ENCODE assay signal across 23 mouse cellular contexts in genomic region chr10:110154873-110155237, GRCm38 (mm10).
DNase-seq lines count a peak whose midpoint lies in the region; ATAC-seq and TF ChIP-seq lines count a peak whose summit lies in the region.
"Had no signal": no experiment of that assay in that cellular context is flagged by ENCODE, and none has a peak within 500 bp of the region (broad histone marks: within the 10 kb centered on the region; RNA-seq: fewer than 3 reads in every experiment).

No protein-coding gene starts in this region.

- 56% methylated on average over 1 of the region's 1 CpGs for WGBS in hindbrain, embryonic 11.5 days
- 78% methylated on average over 1 of the region's 1 CpGs for WGBS in hindbrain, embryonic 10.5 days
- WGBS in forebrain, embryonic 16.5 days, result 12% methylated on average over 1 of the region's 1 CpGs
- 46% methylated on average over 1 of the region's 1 CpGs for WGBS in midbrain, embryonic 12.5 days
- 31% methylated on average over 1 of the region's 1 CpGs for WGBS in neural tube, embryonic 13.5 days

- H3K36me3 ChIP-seq in hindbrain, embryonic 11.5 days (ENCODE audit: control insufficient read depth, insufficient read depth, low read length), result no peaks in the 10 kb centered on the region
- H3K36me3 ChIP-seq in hindbrain, embryonic 10.5 days, result no peaks in the 10 kb centered on the region
- H3K36me3 ChIP-seq in forebrain, embryonic 16.5 days (ENCODE audit: control insufficient read depth, insufficient read depth), result no peaks in the 10 kb centered on the region
- H3K36me3 ChIP-seq in midbrain, embryonic 12.5 days, result no peaks in the 10 kb centered on the region
- H3K36me3 ChIP-seq in neural tube, embryonic 13.5 days, result no peaks in the 10 kb centered on the region
- H3K36me3 ChIP-seq: embryonic facial prominence, embryonic 15.5 days; limb, embryonic 15.5 days; liver, embryonic 15.5 days had no signal

- H3K9me3 ChIP-seq in hindbrain, embryonic 11.5 days (ENCODE audit: control insufficient read depth, low read length), result no peaks in the 10 kb centered on the region
- no peaks in the 10 kb centered on the region for H3K9me3 ChIP-seq in hindbrain, embryonic 10.5 days
- H3K9me3 ChIP-seq in forebrain, embryonic 16.5 days (ENCODE audit: control insufficient read depth, low read length), result no peaks in the 10 kb centered on the region
- H3K9me3 ChIP-seq in midbrain, embryonic 12.5 days, result no peaks in the 10 kb centered on the region
- H3K9me3 ChIP-seq in neural tube, embryonic 13.5 days, result no peaks in the 10 kb centered on the region
- H3K9me3 ChIP-seq: embryonic facial prominence, embryonic 15.5 days; limb, embryonic 15.5 days; liver, embryonic 15.5 days had no signal

- no peak overlapping the region for H3K9ac ChIP-seq in hindbrain, embryonic 11.5 days (ENCODE audit: low read depth, low read length)
- no peak overlapping the region for H3K9ac ChIP-seq in forebrain, embryonic 16.5 days (replicated peaks; ENCODE audit: low read depth, low read length)
- no peak overlapping the region for H3K9ac ChIP-seq in midbrain, embryonic 12.5 days (replicated peaks)
- no peak overlapping the region for H3K9ac ChIP-seq in neural tube, embryonic 13.5 days
- H3K9ac ChIP-seq: embryonic facial prominence, embryonic 15.5 days; limb, embryonic 15.5 days; liver, embryonic 15.5 days had no signal

- TF ChIP-seq CTCF in left cerebral cortex, adult 2 months (IDR thresholded peaks at IDR 0.05), result no peak

- H3K4me1 ChIP-seq in hindbrain, embryonic 11.5 days (replicated peaks; ENCODE audit: control insufficient read depth, insufficient read depth, low read length), result no peaks in the 10 kb centered on the region
- H3K4me1 ChIP-seq in hindbrain, embryonic 10.5 days (replicated peaks), result no peaks in the 10 kb centered on the region
- H3K4me1 ChIP-seq in forebrain, embryonic 16.5 days (replicated peaks; ENCODE audit: control insufficient read depth, insufficient read depth, low read length), result peaks cover 17% of the 10 kb centered on the region
- H3K4me1 ChIP-seq in midbrain, embryonic 12.5 days, result no peaks in the 10 kb centered on the region; the same call in 1 of the 2 replicates
- peaks cover 38% of the 10 kb centered on the region for H3K4me1 ChIP-seq in neural tube, embryonic 13.5 days (replicated peaks)
- H3K4me1 ChIP-seq: limb, embryonic 15.5 days; liver, embryonic 15.5 days had no signal

- DNase-seq in hindbrain, embryonic 11.5 days (ENCODE audit: low spot score), result no peak
- no peak for DNase-seq in hindbrain, embryonic 10.5 days (ENCODE audit: low spot score)
- no peak for DNase-seq in left cerebral cortex, adult 11 months (ENCODE audit: low spot score)
- no peak for DNase-seq in left cerebral cortex, adult 2 months (ENCODE audit: extremely low spot score in 1 of 2, low spot score in 2 of 2)
- DNase-seq: adrenal gland, postnatal 25 days; cerebellum, adult 18-20 months; cerebellum, postnatal 25 days; embryo, embryonic 11 days; heart, postnatal 10 days; kidney, adult 2 months; kidney, postnatal 25 days; right cerebral cortex, postnatal 4 days had no signal

- no peak overlapping the region for H3K27ac ChIP-seq in hindbrain, embryonic 11.5 days (ENCODE audit: low read depth, low read length)
- no peak overlapping the region for H3K27ac ChIP-seq in hindbrain, embryonic 10.5 days
- H3K27ac ChIP-seq in forebrain, embryonic 16.5 days (ENCODE audit: low read length), result no peak overlapping the region
- no peak overlapping the region for H3K27ac ChIP-seq in midbrain, embryonic 12.5 days (replicated peaks)
- no peak overlapping the region for H3K27ac ChIP-seq in neural tube, embryonic 13.5 days (replicated peaks)
- H3K27ac ChIP-seq in left cerebral cortex, adult 2 months, result no peak overlapping the region
- H3K27ac ChIP-seq: embryonic facial prominence, embryonic 15.5 days; limb, embryonic 15.5 days; liver, embryonic 15.5 days had no signal

- H3K27me3 ChIP-seq in hindbrain, embryonic 11.5 days (ENCODE audit: control insufficient read depth, insufficient read depth, low read length), result no peaks in the 10 kb centered on the region
- no peaks in the 10 kb centered on the region for H3K27me3 ChIP-seq in hindbrain, embryonic 10.5 days (ENCODE audit: insufficient read depth, poor library complexity, severe bottlenecking)
- no peaks in the 10 kb centered on the region for H3K27me3 ChIP-seq in forebrain, embryonic 16.5 days (replicated peaks; ENCODE audit: control insufficient read depth, insufficient read depth, low read length)
- H3K27me3 ChIP-seq in midbrain, embryonic 12.5 days, result no peaks in the 10 kb centered on the region
- H3K27me3 ChIP-seq in neural tube, embryonic 13.5 days, result no peaks in the 10 kb centered on the region
- H3K27me3 ChIP-seq: CH12.LX; embryonic facial prominence, embryonic 15.5 days; limb, embryonic 15.5 days; liver, embryonic 15.5 days had no signal

- H3K4me2 ChIP-seq in hindbrain, embryonic 11.5 days (replicated peaks; ENCODE audit: low read depth, low read length), result no peak overlapping the region
- H3K4me2 ChIP-seq in forebrain, embryonic 16.5 days (ENCODE audit: low read length), result no peak overlapping the region
- no peak overlapping the region for H3K4me2 ChIP-seq in midbrain, embryonic 12.5 days (replicated peaks)
- H3K4me2 ChIP-seq in neural tube, embryonic 13.5 days, result no peak overlapping the region
- H3K4me2 ChIP-seq: embryonic facial prominence, embryonic 15.5 days; heart, embryonic 11.5 days; limb, embryonic 15.5 days; liver, embryonic 15.5 days had no signal

- H3K4me3 ChIP-seq in hindbrain, embryonic 11.5 days (ENCODE audit: low read depth, low read length), result no peak overlapping the region
- H3K4me3 ChIP-seq in hindbrain, embryonic 10.5 days, result no peak overlapping the region
- H3K4me3 ChIP-seq in forebrain, embryonic 16.5 days (replicated peaks; ENCODE audit: low read length), result no peak overlapping the region
- H3K4me3 ChIP-seq in midbrain, embryonic 12.5 days, result no peak overlapping the region
- no peak overlapping the region for H3K4me3 ChIP-seq in neural tube, embryonic 13.5 days
- no peak overlapping the region for H3K4me3 ChIP-seq in left cerebral cortex, adult 2 months
- H3K4me3 ChIP-seq: embryonic facial prominence, embryonic 15.5 days; limb, embryonic 15.5 days; liver, embryonic 15.5 days had no signal

- ATAC-seq in hindbrain, embryonic 11.5 days (ENCODE audit: low FRiP score), result 0 out of 2 replicates have a peak, but pooled peaks have one; percentile 23
- ATAC-seq in forebrain, embryonic 16.5 days, result peak; percentile 64
- peak; percentile 41 for ATAC-seq in midbrain, embryonic 12.5 days (ENCODE audit: low FRiP score, low read depth)
- ATAC-seq in neural tube, embryonic 13.5 days (ENCODE audit: low read depth), result peak; percentile 76
- ATAC-seq in erythroblast, adult 5-6 weeks (replicated peaks; ENCODE audit: low FRiP score, poor library complexity, severe bottlenecking), result no peak
- ATAC-seq: inflammation-experienced regulatory T-cells, adult 6 months; lung, postnatal 0 days had no signal

- intact Hi-C loops in left cerebral cortex, adult 2 months (cut with DNase I), result no loop called here
